Mouse (Mus musculus) common myeloid progenitor, adult 5-6 weeks (primary cell): ENCODE data around the gene Cd300c2. TPM values are rescaled to one million over a fixed set of nuclear protein-coding genes. Genes with fewer than 3 reads are reported as not detected.
A peak's percentile ranks its signal among the peaks of the same experiment; 100 is the strongest.
"Not testable (repeated sequence)": the region's sequence is repeated elsewhere in the genome, so short reads cannot be mapped to it uniquely, and the experiment has no call there.

Source experiments
- ATAC-seq: replicated peaks from 2 replicates; pipeline ENCODE4 v1.8.0; 2016; ENCODE audit warnings: low read depth, mild to moderate bottlenecking, moderate TSS enrichment, inconsistent platforms; ENCODE audit not compliant: poor library complexity, severe bottlenecking
- total RNA-seq: library from RNA; stranded (forward); fragments of 200-1000, 187-1606 nt; gene quantifications from 2 replicates; pipeline ENCODE4 v1.2.3, GENCODE M21; 2017

Cd300c2 gene
- total RNA-seq: 1.8 TPM in 1 of 2 replicates, not detected in the other

DNA sequence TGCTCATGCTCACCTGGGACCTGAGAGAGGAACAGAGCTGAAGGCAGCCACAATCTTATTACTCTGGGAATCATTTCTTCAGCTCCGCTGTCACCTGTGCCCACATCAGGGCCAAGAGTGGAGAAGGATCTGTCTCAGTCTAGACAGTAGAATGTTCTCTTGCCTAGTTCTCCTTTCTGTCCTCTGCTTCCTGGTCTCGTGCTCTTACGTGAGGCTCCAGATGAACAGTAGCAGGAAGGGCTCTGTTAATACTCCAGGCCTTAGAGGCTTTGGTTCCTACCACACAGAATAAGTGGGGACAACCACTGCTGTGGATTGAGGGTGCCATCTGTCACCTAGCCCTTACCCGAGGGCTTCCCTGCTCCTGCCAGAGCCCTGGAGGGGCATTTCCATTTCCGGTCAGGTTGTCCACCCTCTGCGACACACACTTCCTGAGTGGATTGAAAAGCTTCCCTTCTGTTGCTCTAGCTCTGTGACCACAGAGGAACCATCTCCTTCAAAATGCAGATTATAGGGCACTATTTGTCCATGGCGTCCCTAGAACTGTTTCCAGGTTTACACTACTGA is at the start of gene Cd300c2:
Cd300c2 (minus strand) TSS at position 407 of the 567 bp plus-strand sequence.
- peak; percentile 55 for ATAC-seq

DNA sequence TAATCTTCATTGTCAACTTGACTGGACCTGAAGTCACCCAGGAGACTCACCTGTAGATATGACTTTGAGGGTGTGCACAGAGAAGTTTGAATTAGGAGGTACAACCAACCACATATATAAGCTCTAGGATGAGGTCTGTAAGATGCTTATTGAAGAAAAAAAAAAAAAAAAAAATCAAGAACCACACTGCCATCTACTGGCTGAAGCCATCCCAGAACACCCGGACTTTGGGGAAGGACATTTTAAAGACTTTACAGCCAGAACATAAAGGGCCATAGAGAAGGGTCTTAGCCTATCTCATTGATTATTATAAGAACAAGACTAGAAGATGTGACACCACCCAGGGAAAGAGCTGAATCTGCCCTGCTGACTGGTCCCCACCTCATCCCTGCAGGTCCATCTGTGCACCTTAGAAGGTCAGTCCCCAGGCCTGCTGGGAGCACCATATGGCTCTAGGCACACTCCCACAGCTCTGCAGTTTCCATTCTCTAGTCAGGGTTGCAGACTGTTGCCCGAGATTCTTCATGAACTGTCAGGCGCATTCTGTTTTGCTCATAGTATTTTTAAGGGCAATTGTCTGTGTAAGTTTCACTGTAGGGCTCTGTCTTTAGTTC is 47.7 kb upstream of the Cd300c2 start:
- ATAC-seq: 0 out of 2 replicates have a peak, but pooled peaks have one; percentile 46

DNA sequence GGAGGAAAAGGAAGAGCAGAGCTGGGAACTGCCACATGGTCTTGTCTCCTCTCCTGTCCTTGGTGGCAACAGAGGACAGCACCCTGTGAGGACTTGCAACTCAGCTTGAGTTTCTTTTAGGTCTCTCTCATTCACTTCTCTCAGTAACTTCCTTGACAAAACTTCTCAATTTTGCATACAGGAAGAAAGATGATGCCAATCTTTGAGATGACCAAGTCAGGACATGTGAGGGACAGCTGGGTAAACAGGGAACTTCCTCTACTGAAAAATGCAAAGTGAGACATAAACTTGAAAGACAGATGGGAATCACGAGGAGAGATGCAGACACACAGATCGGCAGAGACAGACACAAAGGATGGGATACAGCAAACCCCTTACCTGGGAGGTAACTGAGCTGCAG is 46.6 kb upstream of the Cd300c2 start, which contains the start of gene Cd300ld3:
Cd300ld3 (minus strand) TSS at position 151 of the 400 bp plus-strand sequence.
- no peak for ATAC-seq

DNA sequence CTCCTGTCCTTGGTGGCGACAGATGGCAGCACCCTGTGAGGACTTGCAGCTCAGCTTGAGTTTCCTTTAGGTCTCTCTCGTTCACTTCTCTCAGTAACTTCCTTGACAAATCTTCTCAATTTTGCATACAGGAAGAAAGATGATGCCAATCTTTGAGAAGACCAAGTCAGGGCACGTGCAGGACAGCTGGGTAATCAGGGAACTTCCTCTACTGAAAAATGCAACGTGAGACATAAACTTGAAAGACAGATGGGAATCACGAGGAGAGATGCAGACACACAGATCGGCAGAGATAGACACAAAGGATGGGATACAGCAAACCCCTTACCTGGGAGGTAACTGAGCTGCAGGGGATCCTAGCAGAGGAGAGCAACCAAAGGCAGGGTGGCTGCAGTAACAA is 36.0 kb upstream of the Cd300c2 start, which contains the start of gene Cd300ld5:
Cd300ld5 (minus strand) TSS at position 101 of the 400 bp plus-strand sequence.
- not testable (repeated sequence) for ATAC-seq

DNA sequence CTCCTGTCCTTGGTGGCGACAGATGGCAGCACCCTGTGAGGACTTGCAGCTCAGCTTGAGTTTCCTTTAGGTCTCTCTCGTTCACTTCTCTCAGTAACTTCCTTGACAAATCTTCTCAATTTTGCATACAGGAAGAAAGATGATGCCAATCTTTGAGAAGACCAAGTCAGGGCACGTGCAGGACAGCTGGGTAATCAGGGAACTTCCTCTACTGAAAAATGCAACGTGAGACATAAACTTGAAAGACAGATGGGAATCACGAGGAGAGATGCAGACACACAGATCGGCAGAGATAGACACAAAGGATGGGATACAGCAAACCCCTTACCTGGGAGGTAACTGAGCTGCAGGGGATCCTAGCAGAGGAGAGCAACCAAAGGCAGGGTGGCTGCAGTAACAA is 25.2 kb upstream of the Cd300c2 start, which contains the start of gene Cd300ld4:
Cd300ld4 (minus strand) TSS at position 101 of the 400 bp plus-strand sequence.
- ATAC-seq: not testable (repeated sequence)

DNA sequence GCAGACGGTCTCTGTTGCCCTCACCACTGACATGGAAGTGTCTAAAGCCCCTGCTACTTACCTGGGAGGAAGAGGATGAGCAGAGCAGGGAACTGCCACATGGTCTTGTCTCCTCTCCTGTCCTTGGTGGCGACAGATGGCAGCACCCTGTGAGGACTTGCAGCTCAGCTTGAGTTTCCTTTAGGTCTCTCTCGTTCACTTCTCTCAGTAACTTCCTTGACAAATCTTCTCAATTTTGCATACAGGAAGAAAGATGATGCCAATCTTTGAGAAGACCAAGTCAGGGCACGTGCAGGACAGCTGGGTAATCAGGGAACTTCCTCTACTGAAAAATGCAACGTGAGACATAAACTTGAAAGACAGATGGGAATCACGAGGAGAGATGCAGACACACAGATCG is 14.4 kb upstream of the Cd300c2 start, which contains the start of gene Cd300ld2:
Cd300ld2 (minus strand) TSS at position 101 of the 400 bp plus-strand sequence.
- not testable (repeated sequence) for ATAC-seq

DNA sequence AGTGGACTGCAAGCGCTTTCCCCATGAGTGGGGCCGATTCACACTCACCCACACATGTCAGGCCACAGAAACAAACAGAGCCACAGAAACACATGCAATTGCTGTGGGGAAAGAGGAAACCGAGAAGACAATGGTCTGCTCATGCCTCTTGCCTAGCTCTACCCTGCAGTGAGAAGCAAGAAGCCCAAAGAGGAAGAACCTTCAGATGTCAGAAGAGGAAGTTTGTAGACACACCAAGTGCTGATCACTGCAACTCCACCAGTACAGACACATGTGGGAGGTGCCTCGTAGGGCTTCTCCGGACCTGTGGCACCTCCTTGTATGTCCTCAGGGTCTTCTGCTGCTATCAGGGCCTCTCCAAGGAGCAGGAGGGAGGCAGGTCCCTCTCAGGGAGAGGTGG is 2.4 kb upstream of the Cd300c2 start:
- peak; percentile 77 for ATAC-seq

DNA sequence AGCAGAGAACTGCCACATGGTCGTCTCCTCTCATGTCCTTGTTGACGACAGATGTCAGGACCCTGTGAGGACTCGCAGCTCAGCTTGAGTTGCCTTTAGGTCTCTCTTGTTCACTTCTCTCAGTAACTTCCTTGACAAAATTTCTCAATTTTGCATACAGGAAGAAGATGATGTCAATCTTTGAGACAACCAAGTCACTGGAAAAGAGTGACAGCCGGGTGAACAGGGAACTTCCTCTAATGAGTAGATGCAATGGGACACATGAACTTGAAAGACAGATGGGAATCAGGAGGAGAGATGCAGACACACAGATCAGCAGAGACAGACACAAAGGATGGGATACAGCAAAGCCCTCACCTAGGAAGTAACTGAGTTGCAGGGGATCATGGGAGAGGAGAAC is 11.9 kb downstream of the Cd300c2 start, which contains the start of gene Cd300ld:
Cd300ld (minus strand) TSS at position 130 of the 400 bp plus-strand sequence.
- no peak; the same call in 1 of the 2 replicates for ATAC-seq

DNA sequence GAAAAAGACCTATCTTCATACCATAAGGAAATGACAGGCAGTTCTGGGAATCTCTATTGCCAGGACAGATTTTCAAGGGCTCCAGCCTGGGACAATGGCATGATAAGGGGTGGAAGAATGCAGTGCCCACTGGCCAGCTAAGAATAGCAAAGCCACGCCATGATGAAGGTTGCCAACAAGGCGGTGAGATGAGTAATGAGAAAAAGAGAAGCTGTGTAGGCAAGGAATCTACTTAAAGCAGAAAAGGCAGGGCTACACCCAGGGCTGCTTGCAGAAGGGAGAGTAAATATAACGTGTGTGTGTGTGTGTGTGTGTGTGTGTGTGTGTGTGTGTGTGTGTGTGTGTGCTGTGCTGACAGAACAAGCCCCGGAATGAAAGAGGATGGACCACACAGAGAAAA is 19.8 kb downstream of the Cd300c2 start:
- ATAC-seq: no peak

DNA sequence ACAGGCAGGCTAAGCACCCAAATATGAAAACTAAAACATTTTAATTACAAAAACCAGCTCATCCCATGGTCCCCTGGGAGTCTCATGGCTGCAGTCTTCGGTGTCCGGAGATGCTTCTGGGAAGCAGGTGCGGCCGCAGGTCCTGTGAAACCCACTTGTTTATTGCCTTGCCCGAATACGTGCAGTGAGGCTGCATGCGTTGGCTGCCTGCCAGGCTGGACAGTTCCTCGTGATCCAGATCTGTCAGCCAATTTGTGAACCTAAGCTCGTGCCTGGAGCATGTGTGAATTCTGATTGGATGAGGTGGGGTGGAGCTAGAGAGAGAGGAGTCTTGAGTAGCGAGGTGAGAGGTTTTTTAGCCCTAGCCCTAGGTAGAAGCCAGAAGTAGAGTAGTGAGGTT is 29.0 kb downstream of the Cd300c2 start:
- ATAC-seq: no peak

DNA sequence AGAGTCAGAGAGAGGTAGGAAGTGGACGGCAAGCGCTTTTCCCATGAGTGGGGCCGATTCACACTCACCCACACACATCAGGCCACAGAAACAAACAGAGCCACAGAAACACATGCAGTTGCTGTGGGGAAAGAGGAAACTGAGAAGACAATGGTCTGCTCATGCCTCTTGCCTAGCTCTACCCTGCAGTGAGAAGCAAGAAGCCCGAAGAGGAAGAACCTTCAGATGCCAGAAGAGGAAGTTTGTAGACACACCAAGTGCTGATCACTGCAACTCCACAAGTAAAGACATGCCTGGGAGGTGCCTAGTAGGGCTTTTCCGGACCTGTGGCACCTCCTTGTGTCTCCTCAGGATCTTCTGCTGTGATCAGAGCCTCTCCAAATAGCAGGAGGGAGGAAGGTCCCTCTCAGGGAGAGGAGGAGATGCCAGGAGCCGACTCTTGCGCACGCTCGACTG is 32.9 kb downstream of the Cd300c2 start, which contains the start of gene Cd300c:
Cd300c (minus strand) TSS at position 406 of the 456 bp plus-strand sequence.
- peak; percentile 75 for ATAC-seq

DNA sequence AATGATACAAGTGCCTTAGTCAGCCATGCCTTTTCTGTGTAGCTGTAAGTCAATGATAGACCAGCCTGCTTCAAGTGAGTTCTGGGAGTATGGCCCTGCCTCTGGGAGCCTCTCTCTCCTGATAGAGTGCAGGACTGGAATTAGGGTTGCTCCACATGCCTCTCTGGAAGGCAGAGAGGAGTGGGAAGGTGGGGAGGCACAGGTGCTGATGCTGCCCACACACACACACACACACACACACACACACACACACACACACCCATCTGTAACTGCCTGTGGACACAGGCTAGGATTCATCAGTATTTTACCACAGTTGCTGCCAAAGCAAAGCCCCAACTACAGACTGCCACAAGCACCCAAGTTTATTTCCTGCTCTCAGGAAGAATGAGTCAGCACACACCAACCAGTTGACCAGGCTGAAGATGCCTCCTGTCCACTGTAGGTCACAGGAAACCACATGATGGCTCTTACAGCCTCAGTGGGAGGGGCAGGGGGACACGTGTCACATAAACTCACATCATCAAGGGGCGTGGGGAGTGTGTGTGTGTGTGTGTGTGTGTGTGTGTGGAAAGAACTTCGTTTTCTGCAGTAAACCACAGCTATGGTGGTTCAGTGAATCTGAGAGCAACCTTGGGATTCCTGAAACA is 36.4 kb downstream of the Cd300c2 start:
- ATAC-seq: peak; percentile 79

DNA sequence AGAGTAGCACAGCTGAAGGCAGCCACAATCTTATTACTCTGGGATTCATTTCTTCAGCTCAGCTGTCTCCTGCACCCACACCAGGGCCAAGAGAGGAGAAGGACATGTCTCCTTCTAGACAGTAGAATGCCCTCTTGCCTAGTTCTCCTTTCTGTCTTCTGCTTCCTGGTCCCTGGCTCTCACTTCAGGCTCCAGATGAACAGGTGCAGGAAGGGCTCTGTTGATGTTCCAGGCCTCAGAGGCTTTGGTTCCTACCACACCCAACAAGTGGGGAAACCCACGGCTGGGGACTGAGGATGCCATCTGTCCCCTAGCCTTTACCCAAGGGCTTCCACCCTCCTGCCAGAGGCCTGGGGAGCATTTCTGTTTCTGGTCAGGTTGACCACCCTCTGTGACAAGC is 41.3 kb downstream of the Cd300c2 start:
- ATAC-seq: peak; percentile 81

Other genes with a start within 250 kb of the Cd300c2 start
- gene Kif19a, start 236.5 kb downstream of the Cd300c2 start, total RNA-seq: not detected in 2 replicates
- not detected in 2 replicates for gene Btbd17, start 205.9 kb downstream of the Cd300c2 start, total RNA-seq
- not detected in 2 replicates for gene Gpr142, start 203.0 kb downstream of the Cd300c2 start, total RNA-seq
- gene Gprc5c, start 150.7 kb downstream of the Cd300c2 start, total RNA-seq: not detected in 2 replicates
- 11.4 and 24.8 TPM in 2 replicates for gene Cd300a, start 111.8 kb downstream of the Cd300c2 start, total RNA-seq
- gene Cd300lb, start 67.5 kb downstream of the Cd300c2 start, total RNA-seq: 8.5 and 9.5 TPM in 2 replicates
- gene Cd300c, start 32.7 kb downstream of the Cd300c2 start, total RNA-seq: 2.7 TPM in 1 of 2 replicates, not detected in the other
- 0.55 TPM in 1 of 2 replicates, not detected in the other for gene Cd300ld, start 12.0 kb downstream of the Cd300c2 start, total RNA-seq
- not detected in 2 replicates for gene Cd300ld2, start 14.3 kb upstream of the Cd300c2 start, total RNA-seq
- gene Cd300ld4, start 25.1 kb upstream of the Cd300c2 start, total RNA-seq: not detected in 2 replicates
- not detected in 2 replicates for gene Cd300ld5, start 35.9 kb upstream of the Cd300c2 start, total RNA-seq
- gene Cd300ld3, start 46.5 kb upstream of the Cd300c2 start, total RNA-seq: not detected in 2 replicates
- gene Cd300e, start 60.3 kb upstream of the Cd300c2 start, total RNA-seq: not detected in 2 replicates
- gene Rab37, start 89.6 kb upstream of the Cd300c2 start, total RNA-seq: 50.6 and 61.5 TPM in 2 replicates
- gene Cd300lf, start 132.1 kb upstream of the Cd300c2 start, total RNA-seq: not detected in 2 replicates
- gene Slc9a3r1, start 161.5 kb upstream of the Cd300c2 start, total RNA-seq: 45.5 and 53.4 TPM in 2 replicates
- 2.2 and 3.7 TPM in 2 replicates for gene Tmem104, start 185.6 kb upstream of the Cd300c2 start, total RNA-seq
- gene Nat9, start 186.0 kb upstream of the Cd300c2 start, total RNA-seq: 17.2 and 19.7 TPM in 2 replicates